Mouse (Mus musculus): ENCODE results near the gene Prr5l. TPM values are rescaled to one million over a fixed set of nuclear protein-coding genes. Genes with fewer than 3 reads are reported as not detected.

Gene Prr5l
- 1 to 10 TPM; 4.0 to 5.0 TPM for total RNA-seq (2021)
- 6.4 and 7.0 TPM in 2 replicates for polyA plus RNA-seq (2012; rRNA removed)
- long read RNA-seq, full-length matches to known transcripts, result 2 of 3 reads
- long read RNA-seq, partial matches to known transcripts, result 1 of 3 reads
- long read RNA-seq, other reads (novel, unspliced or antisense), result 0 of 3 reads

DNA sequence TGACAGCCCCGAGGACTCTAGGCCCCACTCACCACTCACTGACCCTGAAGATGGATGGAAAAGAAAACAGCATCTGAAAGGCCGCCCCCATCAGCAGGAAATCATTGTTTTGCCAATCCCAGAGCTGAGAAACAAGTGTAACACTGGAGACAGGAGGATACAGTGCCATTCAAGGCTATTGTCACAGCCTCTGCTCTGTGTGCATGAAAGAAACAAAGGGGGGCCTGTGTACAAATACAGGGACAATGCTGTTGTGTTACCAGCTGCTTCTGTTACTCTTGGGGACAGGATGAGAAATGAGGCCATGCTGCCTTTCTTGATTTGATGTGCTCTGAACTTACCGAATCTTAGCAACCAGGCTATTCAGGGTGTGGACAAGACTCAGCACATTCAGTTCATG is at the start of gene Prr5l:
Prr5l (minus strand) TSS at position 30 of the 400 bp plus-strand sequence.
- no peak for DNase-seq

DNA sequence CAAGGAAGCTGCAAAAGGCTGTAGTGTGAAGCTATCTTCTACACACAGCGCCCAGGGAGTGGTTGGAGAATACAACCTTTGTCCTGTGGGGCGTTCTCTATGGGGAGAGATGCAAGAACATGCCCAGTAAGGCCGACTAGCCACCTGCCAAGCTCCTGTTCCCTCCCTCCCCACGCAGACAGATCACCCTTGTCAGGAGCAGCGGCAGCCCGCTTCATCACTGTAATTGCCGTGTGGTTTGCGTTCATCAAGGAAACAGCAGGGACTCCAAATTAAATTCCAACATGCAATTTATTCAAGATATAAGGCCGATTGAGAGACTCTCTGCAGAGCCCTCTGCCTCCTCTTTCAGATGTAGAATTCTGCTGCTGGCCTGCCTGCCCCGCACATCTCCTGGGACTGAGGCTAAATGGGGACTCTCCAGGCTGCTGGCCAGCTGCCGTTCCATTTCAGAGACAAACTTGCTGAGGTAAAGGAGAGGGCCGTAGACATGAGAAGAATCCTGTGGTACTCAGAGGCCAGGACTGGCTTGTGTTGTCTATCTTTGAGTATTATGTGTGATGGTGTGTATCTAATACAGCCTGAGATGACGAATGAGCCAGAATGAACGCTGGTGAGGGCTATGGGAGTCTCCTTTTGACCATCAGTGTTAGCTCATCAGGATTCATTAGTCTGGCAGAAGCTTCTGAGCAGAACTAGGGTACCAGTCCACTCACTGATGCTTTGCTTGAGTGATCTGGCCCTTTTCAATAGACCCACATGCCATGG is 49.5 kb upstream of the Prr5l start:
- DNase-seq, result no peak

DNA sequence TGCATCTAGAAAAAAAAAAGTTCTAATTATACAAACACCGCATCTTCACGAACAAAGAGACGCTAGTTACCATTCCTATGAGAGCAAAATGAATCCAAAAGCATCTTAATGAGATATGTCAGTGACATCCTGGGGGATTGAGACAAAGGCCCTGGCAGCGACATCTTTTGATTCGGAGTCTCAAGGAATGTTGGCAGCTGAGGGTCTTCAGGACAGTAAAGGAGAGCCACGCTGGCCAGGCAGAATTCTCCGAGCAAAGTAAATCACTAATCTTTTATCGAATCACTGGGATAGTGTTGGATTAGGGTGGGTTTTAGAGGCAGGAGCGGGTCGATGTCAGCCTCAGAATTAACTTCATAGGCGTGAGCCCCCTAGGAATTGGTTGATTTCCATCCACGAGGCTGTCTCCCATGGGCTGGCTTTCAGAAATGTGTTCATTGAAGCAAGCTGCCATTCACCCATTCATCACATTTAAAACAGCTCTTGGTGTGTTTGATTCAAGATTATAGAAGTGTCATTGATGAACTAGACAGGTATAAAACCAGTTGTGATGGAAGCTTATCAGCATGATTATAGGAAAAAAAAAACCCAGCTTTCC is 42.9 kb upstream of the Prr5l start:
- no peak for DNase-seq

DNA sequence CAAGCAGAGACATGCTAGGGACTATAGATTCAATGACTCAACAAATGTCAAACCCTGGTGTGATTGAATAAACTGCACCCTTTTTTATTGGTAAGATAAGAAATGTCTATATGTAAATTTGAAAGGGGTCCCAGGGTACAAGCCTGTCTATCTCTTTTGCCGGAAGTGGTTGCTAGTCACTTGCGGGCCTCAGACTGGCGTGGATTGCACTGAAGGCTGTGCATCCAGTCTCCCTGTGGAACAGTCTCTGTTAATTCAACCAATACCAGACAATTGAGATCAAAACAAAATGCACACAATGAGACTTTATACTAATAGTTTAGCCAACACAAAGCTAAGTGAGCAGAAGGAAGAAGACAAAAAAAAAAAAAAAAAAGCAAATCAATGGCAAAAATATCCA is 42.4 kb upstream of the Prr5l start:
- DNase-seq, result no peak

DNA sequence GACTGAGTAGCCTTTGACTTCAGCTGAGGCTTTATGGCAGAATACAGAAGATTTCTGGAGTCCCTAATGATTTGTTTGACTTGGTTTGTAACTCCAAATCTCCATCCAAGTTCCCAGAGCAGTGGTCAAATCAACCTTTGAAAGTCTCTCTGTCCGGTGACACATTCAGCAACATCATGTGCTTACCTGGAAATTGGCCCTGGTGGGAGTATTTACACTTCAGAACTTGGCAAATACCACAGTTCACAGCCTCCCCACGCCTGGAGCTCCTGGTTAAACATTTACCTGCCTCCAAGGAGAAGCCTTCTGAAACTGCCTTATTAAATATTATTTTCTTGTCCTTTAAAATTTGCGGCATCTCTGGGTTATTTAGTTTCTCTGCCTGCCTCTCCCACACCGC is 40.4 kb upstream of the Prr5l start:
- DNase-seq, result no peak

DNA sequence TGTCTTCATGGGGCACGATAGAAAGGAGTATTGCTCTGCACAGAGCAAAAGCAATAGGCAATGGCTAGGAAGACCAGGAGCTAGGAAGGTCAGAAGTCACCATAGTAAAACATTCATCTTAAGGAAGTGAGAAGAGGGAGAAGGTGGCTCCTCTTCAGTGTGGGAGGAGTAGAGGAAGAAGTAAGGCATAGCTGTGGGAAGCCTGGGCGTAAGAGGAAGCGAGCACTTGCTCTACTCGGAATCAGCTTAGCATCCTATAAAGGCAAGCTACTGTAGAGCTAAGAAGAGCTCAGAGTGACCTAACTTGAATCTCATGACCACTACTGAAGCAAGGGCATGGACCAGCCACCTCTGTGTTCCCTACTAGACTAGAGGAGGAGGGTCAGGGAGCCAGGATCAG is 39.5 kb upstream of the Prr5l start:
- DNase-seq, result no peak

DNA sequence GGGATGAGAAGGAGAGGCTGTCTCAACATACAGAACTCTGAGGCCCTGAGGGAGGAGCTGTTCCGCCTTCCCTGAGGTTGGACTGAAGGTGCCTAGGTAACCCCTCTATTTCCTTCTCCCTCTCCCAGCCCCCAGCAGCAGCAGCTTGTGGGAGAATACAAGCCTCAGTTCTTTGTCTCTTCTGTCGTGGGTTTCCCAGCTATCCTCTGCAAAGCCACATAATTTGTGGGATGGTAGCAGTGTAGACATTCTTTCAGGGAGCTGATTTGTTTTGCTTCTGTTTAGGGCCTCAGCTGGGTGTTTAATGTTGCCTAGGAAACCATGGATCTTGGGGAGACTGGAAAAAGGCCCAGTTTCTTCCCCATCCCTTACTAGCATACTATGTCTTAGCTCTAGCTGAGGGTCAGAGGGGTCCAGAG is 37.3 kb upstream of the Prr5l start:
- no peak for DNase-seq

DNA sequence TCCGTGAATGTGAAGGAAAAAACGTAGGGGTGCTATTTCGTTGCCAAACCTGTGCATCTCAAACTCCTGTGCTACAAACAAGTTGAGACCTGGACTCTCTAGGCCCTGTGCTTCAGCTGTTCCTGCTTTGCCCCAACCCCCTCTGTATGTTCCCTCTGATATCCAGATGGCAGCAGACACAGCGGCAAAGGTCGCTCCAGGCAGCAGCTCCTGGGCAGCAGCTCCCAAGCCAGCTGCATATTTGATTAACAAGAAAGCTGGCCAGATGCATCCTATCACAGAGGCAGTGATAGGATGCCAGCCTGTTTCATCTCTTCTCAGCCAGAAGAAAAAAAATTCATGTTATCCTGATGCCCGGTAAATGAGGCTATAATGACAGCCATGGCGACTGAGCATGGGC is 35.7 kb upstream of the Prr5l start:
- peak; percentile 14 for DNase-seq

DNA sequence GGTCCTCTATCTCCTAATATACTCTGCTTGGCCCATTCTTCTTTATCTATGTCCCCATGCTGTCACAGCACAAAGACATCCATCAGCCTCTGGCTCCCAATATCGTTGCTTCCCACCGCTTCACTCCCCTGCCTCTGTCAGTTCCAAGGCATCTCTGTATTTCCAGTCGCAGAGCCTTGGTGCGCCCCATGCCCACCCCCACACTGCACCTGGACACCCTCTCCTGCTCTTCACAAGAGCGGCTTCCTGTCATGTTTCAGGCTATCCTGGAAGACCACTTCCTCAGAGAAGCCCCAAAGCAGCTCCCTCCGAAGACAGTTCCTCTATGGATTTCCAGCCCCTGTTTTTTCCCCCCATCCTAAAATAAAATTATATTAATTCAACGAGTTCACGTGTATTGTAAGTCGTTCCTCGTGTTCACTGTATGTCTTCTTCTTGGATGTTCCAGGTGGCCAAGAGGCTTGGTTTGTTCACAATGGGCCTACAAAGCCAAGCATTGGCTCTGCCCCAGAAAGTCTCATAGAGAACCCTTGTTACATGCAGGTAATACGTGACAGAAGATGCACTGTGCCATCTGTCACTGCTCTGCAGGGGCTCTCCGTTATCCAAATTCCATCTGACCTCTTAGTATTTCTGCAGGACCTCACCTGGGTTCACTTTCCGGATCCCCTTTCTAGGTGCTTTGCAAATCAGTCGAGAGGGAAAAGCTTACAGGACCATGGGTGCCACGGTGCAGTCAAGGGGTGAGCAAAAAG is 26.7 kb upstream of the Prr5l start:
- no peak for DNase-seq

DNA sequence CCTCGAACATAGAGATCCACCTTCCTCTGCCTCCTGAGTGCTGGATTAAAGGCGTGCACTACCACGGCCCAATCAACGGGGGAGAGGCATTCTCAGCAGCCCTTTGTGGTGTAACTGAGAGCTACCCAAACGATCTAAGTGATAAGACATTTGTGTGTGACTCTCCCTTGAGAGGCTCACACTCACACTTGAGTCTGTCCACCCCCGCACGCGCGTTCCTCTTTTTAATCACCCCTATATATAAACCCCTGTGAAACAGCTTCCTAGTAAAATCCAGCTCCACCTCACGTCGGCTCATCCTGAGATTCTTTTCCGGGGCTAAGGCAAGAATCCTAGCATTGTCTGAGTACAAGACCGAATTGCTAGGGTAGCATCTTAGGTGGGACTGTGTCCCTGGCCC is 25.9 kb upstream of the Prr5l start:
- no peak for DNase-seq

DNA sequence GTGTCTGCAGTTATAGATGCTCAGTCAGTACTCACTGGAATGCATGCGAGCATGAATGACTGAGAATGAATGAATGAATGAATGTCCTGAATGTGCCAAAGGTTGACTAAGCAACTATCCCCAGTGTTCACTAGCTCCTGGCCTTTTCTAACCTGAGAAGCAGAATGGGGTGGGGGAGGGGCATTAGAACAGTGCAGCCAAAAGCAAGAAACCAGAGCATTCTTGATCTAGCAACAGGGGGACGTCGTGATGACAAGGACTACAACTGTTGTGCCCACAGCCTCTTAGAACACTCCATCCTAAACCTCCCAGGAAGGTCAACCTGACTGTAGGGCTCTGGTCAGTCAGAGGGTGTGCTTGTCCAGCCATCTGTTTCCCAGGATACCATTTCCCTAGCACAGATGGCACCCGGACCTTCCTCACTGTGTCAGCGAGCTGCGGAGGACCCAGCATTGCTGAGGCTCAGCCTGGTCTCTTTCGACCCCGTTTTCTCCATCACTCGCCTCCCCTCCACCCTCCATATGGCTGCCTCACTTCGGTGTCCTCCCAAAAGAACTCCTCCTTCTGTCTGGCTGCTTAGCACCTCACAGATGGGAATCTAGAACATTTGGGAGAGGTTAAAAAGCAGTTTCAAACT is 24.7 kb upstream of the Prr5l start:
- DNase-seq, result no peak

DNA sequence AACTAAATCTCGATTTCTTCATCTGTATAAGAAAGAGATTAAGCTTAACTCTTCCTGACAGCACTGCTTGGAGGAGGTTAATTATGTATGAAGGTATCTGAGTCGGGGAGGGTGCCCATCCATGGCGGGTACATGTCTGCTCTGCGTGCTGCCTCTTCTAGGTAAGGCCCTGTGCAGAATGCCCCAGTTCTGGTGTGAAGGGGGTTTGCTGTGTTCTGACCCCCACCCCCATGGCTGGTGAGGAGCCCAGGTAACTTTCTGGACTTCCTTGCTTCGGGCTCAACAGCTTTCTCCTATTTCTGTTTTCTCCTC is 23.5 kb upstream of the Prr5l start:
- DNase-seq, result no peak

DNA sequence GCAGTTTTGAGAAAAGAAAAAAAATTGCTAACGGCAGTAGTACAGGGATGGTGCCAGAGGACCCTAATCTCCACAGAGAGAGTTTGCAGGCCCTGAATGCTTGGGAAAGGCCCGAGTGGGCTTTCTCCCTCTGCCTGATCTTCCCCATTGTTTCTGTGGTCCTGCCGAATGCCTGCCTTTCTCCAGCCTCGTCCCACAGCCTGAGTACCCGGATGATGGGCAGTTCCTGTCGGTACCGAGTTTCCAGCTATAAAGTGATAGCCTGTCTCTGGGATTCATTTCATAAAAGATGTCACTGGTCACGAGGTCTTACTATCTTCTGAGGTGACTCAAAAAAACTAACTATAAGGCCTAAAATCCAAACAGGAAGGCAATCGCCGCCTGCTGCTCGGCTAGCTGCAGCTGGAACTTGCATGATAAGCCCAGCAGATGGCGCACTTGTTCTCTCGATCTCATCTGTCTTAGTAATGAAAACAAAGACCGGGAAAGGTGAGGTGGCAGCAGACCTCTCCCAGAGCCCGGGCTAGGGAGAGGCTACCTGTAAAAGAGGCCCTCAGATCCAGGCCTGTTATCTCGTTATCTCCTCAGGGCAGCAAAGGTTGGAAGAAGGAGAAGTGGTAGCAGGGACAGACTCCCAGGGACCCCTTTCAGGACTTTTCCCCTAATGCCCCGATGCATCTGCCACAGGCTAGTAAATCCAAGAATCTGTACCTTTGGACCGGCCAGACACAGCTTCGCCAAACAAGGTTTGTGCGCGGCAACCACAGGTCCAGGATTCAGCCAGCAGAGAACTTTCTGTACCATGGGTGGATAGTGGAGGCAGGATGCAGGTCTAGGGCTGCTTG is 22.9 kb upstream of the Prr5l start:
- peak; percentile 72 for DNase-seq

DNA sequence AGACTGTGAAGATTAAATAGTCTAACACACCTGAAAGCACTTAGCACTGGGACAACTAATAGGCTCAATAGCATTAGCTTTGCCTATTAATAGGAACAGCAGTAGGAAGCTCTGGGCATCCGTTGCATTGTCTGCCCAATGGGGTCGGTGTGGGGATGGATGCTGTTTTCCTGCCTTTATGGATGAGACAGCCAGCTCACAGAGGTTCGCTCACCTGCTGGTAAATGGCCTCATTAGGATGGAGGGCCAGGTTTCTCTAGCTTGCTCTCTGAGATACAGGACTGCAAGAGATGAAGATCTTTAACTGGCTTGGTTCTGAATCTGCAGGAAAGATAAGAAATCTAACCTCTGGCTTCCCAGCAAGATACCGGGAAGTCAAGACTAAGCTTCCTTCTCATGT is 19.4 kb upstream of the Prr5l start:
- DNase-seq, result no peak

DNA sequence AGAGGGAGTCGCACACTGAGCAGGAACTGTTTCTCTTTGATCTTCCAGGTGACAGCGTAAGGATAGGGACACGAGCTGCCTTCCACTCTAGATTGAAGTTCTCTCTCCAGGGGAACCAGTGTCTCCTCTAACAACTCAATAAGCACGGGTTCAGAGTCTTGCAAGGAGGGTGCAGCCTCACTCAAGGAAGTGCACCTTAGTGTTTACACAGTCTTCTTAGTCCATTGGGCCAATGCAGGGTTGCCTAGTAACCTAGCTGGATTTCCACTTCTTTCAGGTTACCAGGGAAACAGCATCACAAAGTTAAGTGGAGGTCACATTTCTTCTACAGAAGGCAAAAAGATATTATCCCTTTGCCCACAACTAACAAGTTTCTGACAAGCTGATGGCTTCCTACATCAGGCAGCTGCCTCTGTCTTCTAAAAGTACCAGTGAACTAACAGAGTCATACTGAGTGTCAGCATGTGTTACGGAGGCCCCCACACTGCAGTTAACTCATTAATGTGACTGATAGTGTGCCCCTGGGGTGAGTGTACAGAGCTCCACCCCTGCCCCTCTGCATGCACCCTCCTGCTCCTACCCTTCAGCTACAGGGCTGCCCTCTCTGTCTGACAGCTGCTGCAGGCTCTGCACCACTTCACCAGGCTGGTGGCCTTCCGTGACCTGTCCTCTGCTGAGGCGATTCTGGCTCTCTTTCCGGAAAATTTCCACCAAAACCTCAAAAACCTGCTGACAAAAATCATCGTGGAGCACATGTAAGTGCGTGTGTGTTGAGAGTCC is 13.8 kb upstream of the Prr5l start:
- DNase-seq, result no peak

DNA sequence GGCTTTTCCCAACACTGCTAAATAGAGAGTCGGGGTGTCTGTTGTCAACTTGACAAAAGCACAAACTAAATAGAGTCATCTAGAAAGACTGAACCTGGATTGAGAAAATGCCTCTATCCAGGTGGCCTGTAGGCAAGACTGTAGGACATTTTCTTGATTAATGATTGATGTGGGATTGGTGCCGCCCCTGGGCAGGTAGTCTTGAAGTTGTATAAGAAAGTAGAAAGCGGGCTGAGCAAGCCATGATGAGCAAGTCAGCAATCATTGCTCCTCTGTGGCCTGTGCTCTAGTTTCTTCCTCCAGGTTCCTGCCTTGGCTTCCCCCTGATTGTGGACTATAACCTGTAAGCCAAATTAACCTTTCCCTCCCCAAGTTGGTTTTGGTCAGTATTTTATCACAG is 11.3 kb upstream of the Prr5l start:
- no peak for DNase-seq

DNA sequence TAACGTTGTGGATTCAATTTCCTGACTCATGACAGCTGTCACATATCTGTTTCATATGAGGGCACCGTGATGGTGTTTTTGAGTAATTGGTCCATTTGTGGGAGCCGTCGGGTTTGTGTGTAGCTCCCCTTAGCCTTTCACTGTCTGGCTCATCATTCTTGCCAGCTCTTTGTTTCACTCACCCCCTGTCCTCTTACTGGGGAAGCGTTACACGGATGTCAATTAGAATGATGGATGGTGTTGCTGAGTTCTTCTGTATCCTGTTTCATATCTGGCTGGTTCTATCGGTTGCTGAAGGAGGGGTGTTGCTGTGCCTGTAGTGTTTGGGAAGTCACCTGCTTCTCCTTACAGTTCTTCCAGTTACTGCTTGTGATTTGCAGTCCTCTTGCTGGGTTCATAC is 8.3 kb upstream of the Prr5l start:
- no peak for DNase-seq

DNA sequence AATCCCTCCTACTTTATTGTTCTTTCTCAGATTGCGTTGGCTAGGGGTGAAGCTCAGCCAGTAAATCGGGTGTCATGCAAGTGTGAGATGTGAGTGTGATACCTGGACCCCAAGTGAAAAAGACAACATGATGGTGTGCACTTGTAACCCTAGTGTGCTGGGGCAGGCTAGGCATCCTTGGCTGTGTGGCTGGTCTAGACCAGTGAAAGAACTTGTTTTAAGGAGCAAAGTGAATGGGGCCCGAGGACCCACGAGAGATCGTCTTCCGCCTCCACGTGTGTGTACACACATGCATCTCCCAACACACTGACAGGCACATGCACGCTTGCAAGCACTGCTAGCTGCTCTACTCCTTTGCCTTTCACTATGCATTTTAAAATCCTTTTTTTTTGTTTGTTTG is 6.1 kb upstream of the Prr5l start:
- no peak for DNase-seq

DNA sequence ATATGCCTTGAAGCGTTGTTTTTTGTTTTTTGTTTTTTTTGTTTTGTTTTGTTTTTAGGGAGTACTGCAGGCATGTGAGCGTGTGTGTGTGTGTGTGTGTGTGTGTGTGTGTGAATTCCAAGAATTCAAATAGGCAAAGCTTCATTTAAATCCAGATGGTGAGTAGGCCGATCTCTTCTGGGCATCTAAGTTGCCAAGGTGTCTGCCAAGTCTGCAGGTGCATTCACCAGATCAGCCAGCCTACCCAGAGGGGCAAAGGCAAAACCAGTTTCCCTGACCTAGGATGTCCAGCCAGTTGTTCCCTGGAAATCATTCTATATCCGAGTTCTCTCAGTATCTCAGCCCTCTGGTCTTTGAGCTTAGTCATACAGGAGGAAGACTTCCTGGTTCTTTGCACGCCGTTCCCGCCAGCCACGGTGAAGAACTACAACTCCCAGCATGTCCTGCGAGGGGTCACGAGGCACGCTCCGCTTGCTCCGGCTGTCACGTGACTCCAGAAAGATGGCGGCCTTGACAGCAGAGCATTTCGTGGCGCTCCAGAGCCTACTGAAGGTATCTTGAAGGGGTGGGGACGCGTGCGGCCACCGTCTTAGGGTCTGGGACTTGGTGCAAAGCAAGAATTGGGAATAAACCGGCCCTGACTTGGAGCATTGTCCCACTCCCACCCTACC is 3.1 kb upstream of the Prr5l start, which contains the start of gene Commd9:
Commd9 (plus strand) TSS at position 480 of the 671 bp plus-strand sequence.
- DNase-seq, result peak; percentile 96

DNA sequence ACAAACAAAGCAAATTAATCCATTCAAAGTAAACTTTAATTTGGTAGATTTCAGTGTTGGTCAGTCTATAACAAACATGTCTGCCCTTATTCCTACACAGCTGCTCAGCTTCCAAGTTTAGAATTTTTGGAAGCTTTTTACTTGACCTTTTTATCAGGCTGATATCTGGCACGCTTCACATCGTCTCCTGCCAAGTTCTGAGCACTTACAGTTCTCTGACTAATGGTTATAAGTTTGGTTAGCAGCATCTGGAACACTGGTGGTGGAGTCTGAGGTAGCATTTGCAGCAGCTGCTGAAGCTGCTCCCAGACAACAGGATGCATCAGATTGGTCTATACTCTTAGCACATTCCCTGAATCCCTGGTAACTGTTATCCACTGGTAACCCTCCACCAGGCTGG is 1.5 kb upstream of the Prr5l start:
- peak; percentile 78 for DNase-seq

Data from adrenal gland, adult 2 months (tissue).